Mouse (Mus musculus) embryonic facial prominence, embryonic 11.5 days (tissue): ENCODE measurements at regions not wholly inside any gene's neighbourhood (a gene's known extent, or its start where the extent isn't known, plus 50 kb on each side); places are given as distances from the start of the nearest gene placed in this dataset.

Experiments
- ATAC-seq: fragments of 200-750 bp; cut with Nextera tagmentation; replicated peaks from 2 replicates; pipeline ENCODE4 v1.8.0; 2017; ENCODE audit warnings: low read depth; ENCODE audit not compliant: insufficient number of reproducible peaks, low FRiP score, low TSS enrichment
- DNase-seq: peaks from one replicate; pipeline ENCODE4 v3.0.0-alpha.2; 2015; ENCODE audit warnings: low spot score
- H3K27ac ChIP-seq: fragments of 300-500 bp; sonication (generic); replicated peaks from 2 replicates; pipeline ENCODE4 v1.5.1; 2014; ENCODE audit warnings: mild to moderate bottlenecking, low read depth, low read length, control low read depth
- H3K27me3 ChIP-seq: fragments of 300-500 bp; sonication (generic); 2 replicates; pipeline ENCODE4 v1.6.1; 2014; ENCODE audit warnings: mild to moderate bottlenecking, low read length, moderate library complexity, mixed read lengths; ENCODE audit not compliant: control insufficient read depth, insufficient read depth
- H3K36me3 ChIP-seq: fragments of 300-500 bp; sonication (generic); replicated peaks from 2 replicates; pipeline ENCODE4 v1.6.1; 2014; ENCODE audit warnings: low read depth, mild to moderate bottlenecking, low read length, moderate library complexity, mixed read lengths; ENCODE audit not compliant: control insufficient read depth, insufficient read depth
- H3K4me1 ChIP-seq: fragments of 300-500 bp; sonication (generic); 2 replicates; pipeline ENCODE4 v1.6.1; 2014; ENCODE audit warnings: low read length, mixed read lengths; ENCODE audit not compliant: control insufficient read depth, insufficient read depth
- H3K4me2 ChIP-seq: fragments of 300-500 bp; sonication (generic); 2 replicates; pipeline ENCODE4 v1.6.1; 2014; ENCODE audit warnings: low read depth, mild to moderate bottlenecking, control low read depth, low read length, moderate library complexity
- H3K4me3 ChIP-seq: fragments of 300-500 bp; sonication (generic); 2 replicates; pipeline ENCODE4 v1.5.1; 2014; ENCODE audit warnings: low read depth, low read length, control low read depth
- H3K9ac ChIP-seq: fragments of 300-500 bp; sonication (generic); replicated peaks from 2 replicates; pipeline ENCODE4 v1.6.1; 2014; ENCODE audit warnings: mild to moderate bottlenecking, control low read depth, low read length
- H3K9me3 ChIP-seq: fragments of 300-500 bp; sonication (generic); replicated peaks from 2 replicates; pipeline ENCODE4 v1.6.1; 2016; ENCODE audit warnings: mild to moderate bottlenecking, low read length, inconsistent platforms, mixed read lengths; ENCODE audit not compliant: control insufficient read depth
- WGBS: fragments of 180-500 bp; shearing (Covaris S2); extraction: QIAGEN DNeasy Blood & Tissue Kit; methylation state at CpG from one replicate; pipeline ENCODE4 v1.1.7; 2014; 5-methylcytosine and 5-hydroxymethylcytosine counted together

GRCm38 (mm10) chr1:89296691-89297090, 157.9 kb upstream of the Agap1 start:
- Histone ChIP-seq H3K9ac (no peak overlapping the region), H3K27ac (no peak overlapping the region), H3K4me3 (no peak overlapping the region), H3K9me3 (no peaks in the 10 kb centered on the region), H3K4me1 (no peaks in the 10 kb centered on the region), H3K27me3 (no peaks in the 10 kb centered on the region), H3K4me2 (no peak overlapping the region), H3K36me3 (no peaks in the 10 kb centered on the region)
- WGBS, result 83% methylated on average over 3 of the region's 3 CpGs
- DNase-seq, result no peak
- ATAC-seq, result no peak

GRCm38 (mm10) chr1:89297766-89298165, 156.8 kb upstream of the Agap1 start:
- Histone ChIP-seq H3K4me3 (no peak overlapping the region), H3K36me3 (no peaks in the 10 kb centered on the region), H3K27ac (no peak overlapping the region), H3K27me3 (no peaks in the 10 kb centered on the region), H3K4me2 (no peak overlapping the region), H3K9ac (no peak overlapping the region), H3K4me1 (no peaks in the 10 kb centered on the region), H3K9me3 (no peaks in the 10 kb centered on the region)
- DNase-seq, result no peak
- no peak for ATAC-seq
- WGBS, result 87% methylated on average over 11 of the region's 11 CpGs

- Histone ChIP-seq H3K4me3 (no peak overlapping the region), H3K4me2 (no peak overlapping the region), H3K36me3 (no peaks in the 10 kb centered on the region), H3K9me3 (no peaks in the 10 kb centered on the region), H3K27ac (no peak overlapping the region), H3K27me3 (no peaks in the 10 kb centered on the region), H3K4me1 (no peaks in the 10 kb centered on the region), H3K9ac (no peak overlapping the region)
- 87% methylated on average over 6 of the region's 6 CpGs for WGBS
- no peak for DNase-seq
- ATAC-seq, result no peak
These were observed 153.5 kb upstream of the Agap1 start for GRCm38 (mm10) chr1:89301151-89301550.

GRCm38 (mm10) chr1:89302368-89302951, 152.1 kb upstream of the Agap1 start:
- DNase-seq (no peak), ATAC-seq (no peak)
- no peaks in the 10 kb centered on the region for H3K36me3 ChIP-seq
- H3K4me1 ChIP-seq, result no peaks in the 10 kb centered on the region
- WGBS, result 69% methylated on average over 20 of the region's 20 CpGs
- H3K27me3 ChIP-seq, result no peaks in the 10 kb centered on the region
- no peak overlapping the region for H3K9ac ChIP-seq
- no peak overlapping the region for H3K27ac ChIP-seq
- H3K4me3 ChIP-seq, result no peak overlapping the region
- H3K4me2 ChIP-seq, result no peak overlapping the region
- no peaks in the 10 kb centered on the region for H3K9me3 ChIP-seq

GRCm38 (mm10) chr1:89305171-89305570, 149.4 kb upstream of the Agap1 start:
- H3K36me3 ChIP-seq, result no peaks in the 10 kb centered on the region
- no peak overlapping the region for H3K9ac ChIP-seq
- ATAC-seq, result no peak
- no peak overlapping the region for H3K4me2 ChIP-seq
- DNase-seq, result peak; percentile 7
- H3K27me3 ChIP-seq, result no peaks in the 10 kb centered on the region
- H3K4me3 ChIP-seq, result no peak overlapping the region
- no peaks in the 10 kb centered on the region for H3K9me3 ChIP-seq
- no peaks in the 10 kb centered on the region for H3K4me1 ChIP-seq
- H3K27ac ChIP-seq, result no peak overlapping the region
- 51% methylated on average over 7 of the region's 7 CpGs for WGBS

- H3K4me3 ChIP-seq, result no peak overlapping the region
- H3K4me1 ChIP-seq, result no peaks in the 10 kb centered on the region
- H3K9ac ChIP-seq, result no peak overlapping the region
- no peak overlapping the region for H3K27ac ChIP-seq
- H3K36me3 ChIP-seq, result no peaks in the 10 kb centered on the region
- no peak overlapping the region for H3K4me2 ChIP-seq
- H3K9me3 ChIP-seq, result no peaks in the 10 kb centered on the region
- H3K27me3 ChIP-seq, result no peaks in the 10 kb centered on the region
- no peak for ATAC-seq
- 72% methylated on average over 13 of the region's 13 CpGs for WGBS
- no peak for DNase-seq
These were observed 145.8 kb upstream of the Agap1 start for GRCm38 (mm10) chr1:89308788-89309187.

GRCm38 (mm10) chr1:89313064-89313463, 141.5 kb upstream of the Agap1 start:
- Histone ChIP-seq H3K4me1 (no peaks in the 10 kb centered on the region), H3K27ac (no peak overlapping the region), H3K9me3 (no peaks in the 10 kb centered on the region), H3K4me2 (no peak overlapping the region), H3K9ac (no peak overlapping the region), H3K4me3 (no peak overlapping the region), H3K27me3 (no peaks in the 10 kb centered on the region), H3K36me3 (no peaks in the 10 kb centered on the region)
- DNase-seq, result no peak
- no peak for ATAC-seq
- 85% methylated on average over 7 of the region's 7 CpGs for WGBS

- Histone ChIP-seq H3K27ac (no peak overlapping the region), H3K4me2 (no peak overlapping the region), H3K36me3 (no peaks in the 10 kb centered on the region), H3K9me3 (no peaks in the 10 kb centered on the region), H3K4me3 (no peak overlapping the region), H3K4me1 (no peaks in the 10 kb centered on the region), H3K9ac (no peak overlapping the region), H3K27me3 (no peaks in the 10 kb centered on the region)
- WGBS, result 87% methylated on average over 4 of the region's 4 CpGs
- no peak for ATAC-seq
- DNase-seq, result no peak
These were observed 136.7 kb upstream of the Agap1 start for GRCm38 (mm10) chr1:89317897-89318296.
